Mouse (Mus musculus): ENCODE data around the gene Zfp949.
"Not testable (repeated sequence)": the region's sequence is repeated elsewhere in the genome, so short reads cannot be mapped to it uniquely, and the experiment has no call there.

- 0 out of 2 replicates have a peak, but pooled peaks have one; percentile 3 for TF ChIP-seq CTCF (IDR thresholded peaks at IDR 0.05)
- TF ChIP-seq POLR2A (IDR thresholded peaks at IDR 0.05; ENCODE audit: insufficient read depth, low read depth, low read length), result not testable (repeated sequence)
Measured at GRCm38 (mm10) chr9:88561476-88561875, 13.7 kb downstream of the Zfp949 start.

Measured in heart, adult 2 months (tissue).